Comparison of ENCODE assay signal across 27 mouse cellular contexts in the genomic region with DNA sequence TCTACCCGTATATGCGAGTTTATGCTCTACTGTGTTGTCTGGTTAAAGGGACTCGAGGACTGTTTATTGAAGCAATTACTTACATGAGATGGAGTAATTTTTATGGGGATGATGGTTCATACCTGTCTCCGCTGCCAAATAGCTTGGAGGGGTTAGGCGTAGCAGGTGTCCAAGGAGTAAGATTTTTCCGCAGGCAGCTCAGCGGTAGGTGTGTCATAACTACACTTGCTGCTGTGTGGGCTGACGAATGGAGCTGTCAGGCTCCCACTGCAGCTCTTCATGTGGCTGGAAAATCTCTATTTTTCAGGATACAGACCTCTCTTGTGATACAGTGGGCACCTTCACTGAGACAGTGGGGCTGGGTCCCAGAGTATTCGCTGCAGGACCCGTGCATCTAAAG. TPM values are rescaled to one million over a fixed set of nuclear protein-coding genes. Genes with fewer than 3 reads are reported as not detected.
A peak's percentile ranks its signal among the peaks of the same experiment; 100 is the strongest.
DNase-seq lines count a peak whose midpoint lies in the region; ATAC-seq and TF ChIP-seq lines count a peak whose summit lies in the region.
"Had no signal": no experiment of that assay in that cellular context is flagged by ENCODE, and none has a peak within 500 bp of the region (broad histone marks: within the 10 kb centered on the region; RNA-seq: fewer than 3 reads in every experiment).

No protein-coding gene starts in this region.

- ATAC-seq in frontal cortex, adult (ENCODE audit: low TSS enrichment), result peak; percentile 73
- peak; percentile 41; the same call in 1 of the 2 replicates for ATAC-seq in hindbrain, embryonic 16.5 days
- ATAC-seq in neural tube, embryonic 13.5 days (ENCODE audit: low read depth), result no peak
- ATAC-seq: liver, postnatal 0 days; lung, postnatal 0 days had no signal

- DNase-seq in frontal cortex, postnatal 10 days (ENCODE audit: low spot score in 2 of 2), result no peak
- DNase-seq in hindbrain, embryonic 10.5 days (ENCODE audit: low spot score), result no peak
- no peak for DNase-seq in neural tube, embryonic 10.5 days (ENCODE audit: extremely low spot score, low spot score)
- no peak for DNase-seq in limb, embryonic 10.5 days (ENCODE audit: low spot score)
- DNase-seq in kidney, adult 2 months, result no peak
- DNase-seq: adrenal gland, postnatal 25 days; cerebellum, adult 9-10 months; kidney, adult 18-20 months; liver, postnatal 0 days; thymus, adult 2 months; thymus, postnatal 4 days had no signal

- no peak overlapping the region for H3K4me2 ChIP-seq in hindbrain, embryonic 16.5 days (ENCODE audit: low read length)
- H3K4me2 ChIP-seq in neural tube, embryonic 13.5 days, result no peak overlapping the region
- H3K4me2 ChIP-seq: forebrain, embryonic 12.5 days; heart, embryonic 12.5 days; liver, embryonic 11.5 days had no signal

- H3K4me1 ChIP-seq in hindbrain, embryonic 16.5 days (ENCODE audit: control insufficient read depth, insufficient read depth, low read depth, low read length), result peaks cover 9% of the 10 kb centered on the region
- H3K4me1 ChIP-seq in hindbrain, embryonic 10.5 days (replicated peaks), result peaks cover 21% of the 10 kb centered on the region
- H3K4me1 ChIP-seq in neural tube, embryonic 13.5 days (replicated peaks), result peaks cover 20% of the 10 kb centered on the region
- peaks cover 17% of the 10 kb centered on the region for H3K4me1 ChIP-seq in limb, embryonic 10.5 days
- no peaks in the 10 kb centered on the region for H3K4me1 ChIP-seq in kidney, adult 2 months (ENCODE audit: control insufficient read depth, insufficient read depth, low read length)

- H3K9me3 ChIP-seq in hindbrain, embryonic 16.5 days (ENCODE audit: control insufficient read depth, low read length), result no peaks in the 10 kb centered on the region
- no peaks in the 10 kb centered on the region for H3K9me3 ChIP-seq in hindbrain, embryonic 10.5 days
- H3K9me3 ChIP-seq in neural tube, embryonic 13.5 days, result no peaks in the 10 kb centered on the region
- H3K9me3 ChIP-seq in limb, embryonic 10.5 days (replicated peaks), result no peaks in the 10 kb centered on the region
- H3K9me3 ChIP-seq: embryonic facial prominence, embryonic 10.5 days; forebrain, embryonic 12.5 days; heart, embryonic 12.5 days had no signal

- TF ChIP-seq POLR2A in kidney, adult 2 months (IDR thresholded peaks at IDR 0.05; ENCODE audit: low read depth, low read length), result no peak

- 83% methylated on average over 10 of the region's 10 CpGs for WGBS in hindbrain, embryonic 16.5 days
- 95% methylated on average over 10 of the region's 10 CpGs for WGBS in hindbrain, embryonic 10.5 days
- 78% methylated on average over 10 of the region's 10 CpGs for WGBS in neural tube, embryonic 13.5 days
- WGBS in limb, embryonic 10.5 days, result 91% methylated on average over 10 of the region's 10 CpGs
- WGBS in kidney, adult 2 months, result 89% methylated on average over 10 of the region's 10 CpGs

- H3K36me3 ChIP-seq in hindbrain, embryonic 16.5 days (ENCODE audit: control insufficient read depth, insufficient read depth, low read length), result no peaks in the 10 kb centered on the region
- H3K36me3 ChIP-seq in hindbrain, embryonic 10.5 days, result no peaks in the 10 kb centered on the region
- H3K36me3 ChIP-seq in neural tube, embryonic 13.5 days, result no peaks in the 10 kb centered on the region
- peaks cover 11% of the 10 kb centered on the region for H3K36me3 ChIP-seq in limb, embryonic 10.5 days
- H3K36me3 ChIP-seq in kidney, adult 2 months (ENCODE audit: control insufficient read depth, insufficient read depth, low read length), result no peaks in the 10 kb centered on the region
- H3K36me3 ChIP-seq: embryonic facial prominence, embryonic 10.5 days; forebrain, embryonic 12.5 days; heart, embryonic 12.5 days had no signal

- H3K4me3 ChIP-seq in hindbrain, embryonic 16.5 days (ENCODE audit: low read length), result no peak overlapping the region
- no peak overlapping the region for H3K4me3 ChIP-seq in hindbrain, embryonic 10.5 days
- no peak overlapping the region for H3K4me3 ChIP-seq in neural tube, embryonic 13.5 days
- H3K4me3 ChIP-seq in limb, embryonic 10.5 days, result no peak overlapping the region
- no peak overlapping the region for H3K4me3 ChIP-seq in kidney, adult 2 months (ENCODE audit: insufficient read depth, low read depth, low read length)
- H3K4me3 ChIP-seq: embryonic facial prominence, embryonic 10.5 days; forebrain, embryonic 12.5 days; heart, embryonic 12.5 days had no signal

- no peak overlapping the region for H3K27ac ChIP-seq in hindbrain, embryonic 16.5 days (ENCODE audit: low read depth, low read length)
- no peak overlapping the region for H3K27ac ChIP-seq in hindbrain, embryonic 10.5 days
- peak overlapping the region; percentile 42; the same call in 1 of the 2 replicates for H3K27ac ChIP-seq in neural tube, embryonic 13.5 days (replicated peaks)
- peak overlapping the region; percentile 46; the same call in 1 of the 2 replicates for H3K27ac ChIP-seq in limb, embryonic 10.5 days
- no peak overlapping the region for H3K27ac ChIP-seq in kidney, adult 2 months (ENCODE audit: insufficient read depth, low read depth, low read length)
- H3K27ac ChIP-seq: embryonic facial prominence, embryonic 10.5 days; kidney, postnatal 0 days; macrophage had no signal

- H3K9ac ChIP-seq in hindbrain, embryonic 16.5 days (ENCODE audit: low read depth, low read length), result no peak overlapping the region
- no peak overlapping the region for H3K9ac ChIP-seq in neural tube, embryonic 13.5 days
- H3K9ac ChIP-seq: forebrain, embryonic 12.5 days; heart, embryonic 12.5 days; liver, postnatal 0 days had no signal

- H3K27me3 ChIP-seq in hindbrain, embryonic 16.5 days (replicated peaks; ENCODE audit: control insufficient read depth, insufficient read depth, low read length), result no peaks in the 10 kb centered on the region
- H3K27me3 ChIP-seq in hindbrain, embryonic 10.5 days (ENCODE audit: insufficient read depth, poor library complexity, severe bottlenecking), result no peaks in the 10 kb centered on the region
- 0 out of 2 replicates have a peak, but pooled peaks cover 4% of the 10 kb centered on the region for H3K27me3 ChIP-seq in neural tube, embryonic 13.5 days
- H3K27me3 ChIP-seq in limb, embryonic 10.5 days (ENCODE audit: low read depth, poor library complexity, severe bottlenecking), result no peaks in the 10 kb centered on the region
- H3K27me3 ChIP-seq in kidney, adult 2 months (replicated peaks; ENCODE audit: control insufficient read depth, insufficient read depth, low read length), result no peaks in the 10 kb centered on the region
- H3K27me3 ChIP-seq: forebrain, embryonic 12.5 days; heart, embryonic 12.5 days had no signal

- TF ChIP-seq CTCF in kidney, adult 2 months (conservative IDR thresholded peaks at IDR 0.05; ENCODE audit: insufficient read depth, insufficient read length, low read depth, low read length), result no peak

RNA-seq across cellular contexts. Expression of a gene that starts 1.2 kb away (rescaled TPM):
- 0.84 and 0.85 TPM in 2 replicates for polyA plus RNA-seq in hindbrain, embryonic 16.5 days (2015; fragmentation: Nextera tagmentation; extraction: Ambion mirVana)
- polyA plus RNA-seq in hindbrain, embryonic 10.5 days (2016; fragmentation: Nextera tagmentation; extraction: Ambion mirVana), result 1.4 and 2.5 TPM in 2 replicates
- polyA plus RNA-seq in neural tube, embryonic 13.5 days (2015; fragmentation: Nextera tagmentation; extraction: Ambion mirVana), result 0.59 and 0.87 TPM in 2 replicates
- 1.1 and 1.4 TPM in 2 replicates for polyA plus RNA-seq in limb, embryonic 10.5 days (2016; fragmentation: Nextera tagmentation; extraction: Ambion mirVana)
- not detected in 2 replicates for polyA plus RNA-seq in kidney, adult 2 months (2012; rRNA removed)
- polyA plus RNA-seq: gonadal fat pad, adult 2 months; large intestine, adult 2 months; liver, postnatal 0 days; macrophage; small intestine, adult 2 months had no signal

RNA-seq across cellular contexts. Expression of a gene that starts 27.9 kb away (rescaled TPM):
- 7.6 and 9.7 TPM in 2 replicates for polyA plus RNA-seq in hindbrain, embryonic 16.5 days (2015; fragmentation: Nextera tagmentation; extraction: Ambion mirVana)
- polyA plus RNA-seq in hindbrain, embryonic 10.5 days (2016; fragmentation: Nextera tagmentation; extraction: Ambion mirVana), result 19.6 and 20.0 TPM in 2 replicates
- polyA plus RNA-seq in neural tube, embryonic 13.5 days (2015; fragmentation: Nextera tagmentation; extraction: Ambion mirVana), result 6.2 and 7.8 TPM in 2 replicates
- polyA plus RNA-seq in limb, embryonic 10.5 days (2016; fragmentation: Nextera tagmentation; extraction: Ambion mirVana), result 109 and 110 TPM in 2 replicates
- polyA plus RNA-seq in kidney, adult 2 months (2012; rRNA removed), result 0.14 TPM in 1 of 2 replicates, not detected in the other
- polyA plus RNA-seq: thymus, adult 2 months had no signal

RNA-seq across cellular contexts. Expression of a gene that starts 41.5 kb away (rescaled TPM):
- polyA plus RNA-seq in hindbrain, embryonic 16.5 days (2015; fragmentation: Nextera tagmentation; extraction: Ambion mirVana), result 0.09 and 0.12 TPM in 2 replicates
- polyA plus RNA-seq in hindbrain, embryonic 10.5 days (2016; fragmentation: Nextera tagmentation; extraction: Ambion mirVana), result 0.08 and 0.44 TPM in 2 replicates
- not detected in 2 replicates for polyA plus RNA-seq in neural tube, embryonic 13.5 days (2015; fragmentation: Nextera tagmentation; extraction: Ambion mirVana)
- 0.23 and 0.35 TPM in 2 replicates for polyA plus RNA-seq in limb, embryonic 10.5 days (2016; fragmentation: Nextera tagmentation; extraction: Ambion mirVana)
- polyA plus RNA-seq in kidney, adult 2 months (2012; rRNA removed), result not detected in 2 replicates
- polyA plus RNA-seq: frontal cortex, adult 2 months; large intestine, adult 2 months; liver, embryonic 11.5 days; liver, postnatal 0 days; lung, postnatal 0 days; macrophage; midbrain, postnatal 0 days; small intestine, adult 2 months; thymus, adult 2 months had no signal

RNA-seq across cellular contexts. Expression of a gene that starts 59.7 kb away (rescaled TPM):
- 0.15 and 0.19 TPM in 2 replicates for polyA plus RNA-seq in hindbrain, embryonic 16.5 days (2015; fragmentation: Nextera tagmentation; extraction: Ambion mirVana)
- 0.34 and 0.35 TPM in 2 replicates for polyA plus RNA-seq in hindbrain, embryonic 10.5 days (2016; fragmentation: Nextera tagmentation; extraction: Ambion mirVana)
- not detected in 2 replicates for polyA plus RNA-seq in neural tube, embryonic 13.5 days (2015; fragmentation: Nextera tagmentation; extraction: Ambion mirVana)
- 0.38 and 0.59 TPM in 2 replicates for polyA plus RNA-seq in limb, embryonic 10.5 days (2016; fragmentation: Nextera tagmentation; extraction: Ambion mirVana)
- polyA plus RNA-seq in kidney, adult 2 months (2012; rRNA removed), result 0.09 TPM in 1 of 2 replicates, not detected in the other
- polyA plus RNA-seq: frontal cortex, adult 2 months; large intestine, adult 2 months; liver, embryonic 11.5 days; liver, postnatal 0 days; lung, postnatal 0 days; macrophage; small intestine, adult 2 months; stomach, embryonic 16.5 days; thymus, adult 2 months had no signal

RNA-seq across cellular contexts. Expression of a gene that starts 59.7 kb away (rescaled TPM):
- 25.6 and 31.4 TPM in 2 replicates for polyA plus RNA-seq in hindbrain, embryonic 16.5 days (2015; fragmentation: Nextera tagmentation; extraction: Ambion mirVana)
- 38.3 and 40.3 TPM in 2 replicates for polyA plus RNA-seq in hindbrain, embryonic 10.5 days (2016; fragmentation: Nextera tagmentation; extraction: Ambion mirVana)
- 28.3 and 28.4 TPM in 2 replicates for polyA plus RNA-seq in neural tube, embryonic 13.5 days (2015; fragmentation: Nextera tagmentation; extraction: Ambion mirVana)
- polyA plus RNA-seq in limb, embryonic 10.5 days (2016; fragmentation: Nextera tagmentation; extraction: Ambion mirVana), result 45.7 and 51.6 TPM in 2 replicates
- 27.3 and 35.2 TPM in 2 replicates for polyA plus RNA-seq in kidney, adult 2 months (2012; rRNA removed)

Comparison
In these comparisons a context has a peak if more than half of its experiments do, and no peak if none do; other contexts are left out.
1. H3K27ac ChIP-seq: peak in neural tube, embryonic 13.5 days (single experiment) and limb, embryonic 10.5 days (single experiment); none in hindbrain, embryonic 16.5 days (single experiment), hindbrain, embryonic 10.5 days (single experiment) and kidney, adult 2 months (single experiment).